Mouse (Mus musculus): ENCODE measurements around the gene Exoc8.

The Exoc8 gene

GRCm38 (mm10) chr8:124897386-124898250, at the start of gene Exoc8, which contains the start of gene Sprtn:
Exoc8 (minus strand) TSS chr8:124897705.
Sprtn (plus strand) TSS chr8:124897886.
- DNase-seq, result peak; percentile 95 to 98

GRCm38 (mm10) chr8:124944406-124944805, 46.9 kb upstream of the Exoc8 start:
- DNase-seq, result no peak

GRCm38 (mm10) chr8:124943801-124944200, 46.3 kb upstream of the Exoc8 start:
- no peak for DNase-seq

- DNase-seq, result no peak
Measured at GRCm38 (mm10) chr8:124937293-124937692, 39.8 kb upstream of the Exoc8 start.

GRCm38 (mm10) chr8:124936699-124937098, 39.2 kb upstream of the Exoc8 start:
- no peak for DNase-seq

- DNase-seq, result no peak
Measured at GRCm38 (mm10) chr8:124935116-124935515, 37.6 kb upstream of the Exoc8 start.

GRCm38 (mm10) chr8:124932435-124932834, 34.9 kb upstream of the Exoc8 start:
- DNase-seq, result no peak

GRCm38 (mm10) chr8:124930649-124931048, 33.1 kb upstream of the Exoc8 start:
- no peak for DNase-seq

- DNase-seq, result peak in 1 of 2 experiments; percentile 39
Measured at GRCm38 (mm10) chr8:124930086-124930485, 32.6 kb upstream of the Exoc8 start.

- no peak for DNase-seq
Measured at GRCm38 (mm10) chr8:124929006-124929405, 31.5 kb upstream of the Exoc8 start.

GRCm38 (mm10) chr8:124926351-124926771, 28.9 kb upstream of the Exoc8 start:
- DNase-seq, result peak in 1 of 2 experiments; percentile 56

- no peak for DNase-seq
Measured at GRCm38 (mm10) chr8:124925544-124926266, 28.2 kb upstream of the Exoc8 start.

GRCm38 (mm10) chr8:124923971-124924652, 26.6 kb upstream of the Exoc8 start:
- DNase-seq, result peak; percentile 11 to 41

- DNase-seq, result no peak
Measured at GRCm38 (mm10) chr8:124922490-124923089, 25.1 kb upstream of the Exoc8 start.

- DNase-seq, result peak in 1 of 2 experiments; percentile 32
Measured at GRCm38 (mm10) chr8:124921369-124922279, 24.1 kb upstream of the Exoc8 start.

GRCm38 (mm10) chr8:124917741-124918484, 20.4 kb upstream of the Exoc8 start:
- DNase-seq, result no peak

GRCm38 (mm10) chr8:124914061-124914460, 16.6 kb upstream of the Exoc8 start:
- peak; percentile 47 to 55 for DNase-seq

GRCm38 (mm10) chr8:124911938-124912872, 14.7 kb upstream of the Exoc8 start:
- DNase-seq, result peak; percentile 63 to 69

- no peak for DNase-seq
Measured at GRCm38 (mm10) chr8:124910349-124910748, 12.8 kb upstream of the Exoc8 start.

- DNase-seq, result peak in 1 of 2 experiments; percentile 14
Measured at GRCm38 (mm10) chr8:124909936-124910335, 12.4 kb upstream of the Exoc8 start.
